Mouse (Mus musculus): Measurements from ENCODE around the gene Kcnmb4. TPM values are rescaled to one million over a fixed set of nuclear protein-coding genes. Genes with fewer than 3 reads are reported as not detected.

Gene Kcnmb4
- total RNA-seq, 1 experiment from 2014 or later: 1.2 TPM

GRCm38 (mm10) chr10:116461443-116461842 lies 12.2 kb downstream of the Kcnmb4 start:
- ATAC-seq (ENCODE audit: extremely low read depth, insufficient number of reproducible peaks, low FRiP score, poor library complexity, severe bottlenecking): no peak

GRCm38 (mm10) chr10:116458786-116459185 lies 14.9 kb downstream of the Kcnmb4 start:
- no peak for ATAC-seq (ENCODE audit: extremely low read depth, insufficient number of reproducible peaks, low FRiP score, poor library complexity, severe bottlenecking)

GRCm38 (mm10) chr10:116452771-116453170 lies 20.9 kb downstream of the Kcnmb4 start:
- no peak for ATAC-seq (ENCODE audit: extremely low read depth, insufficient number of reproducible peaks, low FRiP score, poor library complexity, severe bottlenecking)

- no peak for ATAC-seq (ENCODE audit: extremely low read depth, insufficient number of reproducible peaks, low FRiP score, poor library complexity, severe bottlenecking)
Measured at GRCm38 (mm10) chr10:116450621-116451020, 23.1 kb downstream of the Kcnmb4 start.

- ATAC-seq (ENCODE audit: extremely low read depth, insufficient number of reproducible peaks, low FRiP score, poor library complexity, severe bottlenecking): no peak
Measured at GRCm38 (mm10) chr10:116448166-116448565, 25.5 kb downstream of the Kcnmb4 start.

- no peak for ATAC-seq (ENCODE audit: extremely low read depth, insufficient number of reproducible peaks, low FRiP score, poor library complexity, severe bottlenecking)
Measured at GRCm38 (mm10) chr10:116447176-116447575, 26.5 kb downstream of the Kcnmb4 start.

- no peak for ATAC-seq (ENCODE audit: extremely low read depth, insufficient number of reproducible peaks, low FRiP score, poor library complexity, severe bottlenecking)
Measured at GRCm38 (mm10) chr10:116446040-116446439, 27.6 kb downstream of the Kcnmb4 start.

GRCm38 (mm10) chr10:116444826-116445225 lies 28.9 kb downstream of the Kcnmb4 start:
- ATAC-seq (ENCODE audit: extremely low read depth, insufficient number of reproducible peaks, low FRiP score, poor library complexity, severe bottlenecking): no peak

- ATAC-seq (ENCODE audit: extremely low read depth, insufficient number of reproducible peaks, low FRiP score, poor library complexity, severe bottlenecking): no peak
Measured at GRCm38 (mm10) chr10:116444371-116444770, 29.3 kb downstream of the Kcnmb4 start.

- no peak for ATAC-seq (ENCODE audit: extremely low read depth, insufficient number of reproducible peaks, low FRiP score, poor library complexity, severe bottlenecking)
Measured at GRCm38 (mm10) chr10:116440946-116441345, 32.7 kb downstream of the Kcnmb4 start.

GRCm38 (mm10) chr10:116440088-116440487 lies 33.6 kb downstream of the Kcnmb4 start:
- ATAC-seq (ENCODE audit: extremely low read depth, insufficient number of reproducible peaks, low FRiP score, poor library complexity, severe bottlenecking): no peak

GRCm38 (mm10) chr10:116435455-116435854 lies 38.2 kb downstream of the Kcnmb4 start:
- no peak for ATAC-seq (ENCODE audit: extremely low read depth, insufficient number of reproducible peaks, low FRiP score, poor library complexity, severe bottlenecking)

- ATAC-seq (ENCODE audit: extremely low read depth, insufficient number of reproducible peaks, low FRiP score, poor library complexity, severe bottlenecking): no peak
Measured at GRCm38 (mm10) chr10:116432421-116432820, 41.3 kb downstream of the Kcnmb4 start.

- ATAC-seq (ENCODE audit: extremely low read depth, insufficient number of reproducible peaks, low FRiP score, poor library complexity, severe bottlenecking): no peak
Measured at GRCm38 (mm10) chr10:116428026-116428780, 45.5 kb downstream of the Kcnmb4 start.

GRCm38 (mm10) chr10:116426176-116426575 lies 47.5 kb downstream of the Kcnmb4 start:
- no peak for ATAC-seq (ENCODE audit: extremely low read depth, insufficient number of reproducible peaks, low FRiP score, poor library complexity, severe bottlenecking)

GRCm38 (mm10) chr10:116424921-116425320 lies 48.8 kb downstream of the Kcnmb4 start:
- no peak for ATAC-seq (ENCODE audit: extremely low read depth, insufficient number of reproducible peaks, low FRiP score, poor library complexity, severe bottlenecking)

GRCm38 (mm10) chr10:116422551-116422950 lies 51.1 kb downstream of the Kcnmb4 start:
- no peak for ATAC-seq (ENCODE audit: extremely low read depth, insufficient number of reproducible peaks, low FRiP score, poor library complexity, severe bottlenecking)

- no peak for ATAC-seq (ENCODE audit: extremely low read depth, insufficient number of reproducible peaks, low FRiP score, poor library complexity, severe bottlenecking)
Measured at GRCm38 (mm10) chr10:116420976-116421375, 52.7 kb downstream of the Kcnmb4 start.

GRCm38 (mm10) chr10:116418121-116418726 lies 55.5 kb downstream of the Kcnmb4 start:
- ATAC-seq (ENCODE audit: extremely low read depth, insufficient number of reproducible peaks, low FRiP score, poor library complexity, severe bottlenecking): no peak

GRCm38 (mm10) chr10:116416726-116417125 lies 57.0 kb downstream of the Kcnmb4 start:
- ATAC-seq (ENCODE audit: extremely low read depth, insufficient number of reproducible peaks, low FRiP score, poor library complexity, severe bottlenecking): no peak

All from neutrophil, adult 5-6 weeks (primary cell).